8 mouse cellular contexts compared by ENCODE assay signal in genomic region chr1:91428614-91429013, GRCm38 (mm10). TPM values are rescaled to one million over a fixed set of nuclear protein-coding genes. Genes with fewer than 3 reads are reported as not detected.
A peak's percentile ranks its signal among the peaks of the same experiment; 100 is the strongest.
DNase-seq lines count a peak whose midpoint lies in the region; ATAC-seq and TF ChIP-seq lines count a peak whose summit lies in the region.
"Had no signal": no experiment of that assay in that cellular context is flagged by ENCODE, and none has a peak within 500 bp of the region (broad histone marks: within the 10 kb centered on the region; RNA-seq: fewer than 3 reads in every experiment).

No protein-coding gene starts in this region.

- peak; percentile 75; the same call in 1 of the 2 replicates for ATAC-seq in forebrain, embryonic 12.5 days (ENCODE audit: low FRiP score)
- ATAC-seq in hematopoietic stem cell, adult 5-6 weeks (replicated peaks in 1 of 2; ENCODE audit: insufficient read depth in 1 of 2, low FRiP score in 2 of 2, low TSS enrichment in 1 of 2, low read depth in 1 of 2, poor library complexity in 2 of 2, severe bottlenecking in 2 of 2) = peak; percentile 75 to 76; a peak in 2 of 4 replicates
- ATAC-seq in megakaryocyte progenitor cell, adult 5-6 weeks (replicated peaks; ENCODE audit: poor library complexity) = peak; percentile 98

- H3K4me3 ChIP-seq in forebrain, embryonic 12.5 days (replicated peaks) = no peak overlapping the region
- H3K4me3 ChIP-seq in spleen, adult 2 months (ENCODE audit: extremely low read depth, insufficient read depth, insufficient read length) = no peak overlapping the region
- H3K4me3 ChIP-seq: megakaryocyte, embryonic 14.5 days had no signal

- no peaks in the 10 kb centered on the region for H3K4me1 ChIP-seq in forebrain, embryonic 12.5 days
- H3K4me1 ChIP-seq in spleen, adult 2 months (ENCODE audit: control insufficient read depth, insufficient read depth, insufficient read length) = no peaks in the 10 kb centered on the region

- DNase-seq in Muller cell, postnatal 12 days (ENCODE audit: inconsistent ontology term) = peak; percentile 57
- DNase-seq in c-Kit-positive CD71-positive TER-119-negative erythroid progenitor cells, embryonic 14.5 days (ENCODE audit: low read depth) = peak; percentile 59
- peak; percentile 74 for DNase-seq in layer of hippocampus, adult 9-10 months (ENCODE audit: low spot score)
- DNase-seq in spleen, adult 2 months (ENCODE audit: low read depth in 1 of 2, low spot score in 2 of 2) = peak; percentile 37 to 75

- no peak overlapping the region for H3K27ac ChIP-seq in forebrain, embryonic 12.5 days
- no peak overlapping the region for H3K27ac ChIP-seq in spleen, adult 2 months (ENCODE audit: insufficient read depth, low read length)

- no peak overlapping the region for H3K4me2 ChIP-seq in forebrain, embryonic 12.5 days

- peak; percentile 80; the same call in 1 of the 2 replicates for TF ChIP-seq CTCF in spleen, adult 2 months (IDR thresholded peaks at IDR 0.05; ENCODE audit: extremely low read depth, insufficient read depth, insufficient read length, insufficient replicate concordance)

- no peak for TF ChIP-seq POLR2A in spleen, adult 2 months (IDR thresholded peaks at IDR 0.05; ENCODE audit: low read depth, low read length)

- no peaks in the 10 kb centered on the region for H3K9me3 ChIP-seq in forebrain, embryonic 12.5 days
- H3K9me3 ChIP-seq: megakaryocyte, embryonic 14.5 days had no signal

- no peaks in the 10 kb centered on the region for H3K27me3 ChIP-seq in forebrain, embryonic 12.5 days
- H3K27me3 ChIP-seq in spleen, adult 2 months (ENCODE audit: control insufficient read depth, insufficient read depth, low read length) = no peaks in the 10 kb centered on the region
- H3K27me3 ChIP-seq: megakaryocyte, embryonic 14.5 days had no signal

- H3K9ac ChIP-seq in forebrain, embryonic 12.5 days = no peak overlapping the region

- 46% methylated on average over 4 of the region's 4 CpGs for WGBS in forebrain, embryonic 12.5 days
- WGBS in spleen, adult 2 months = 44% methylated on average over 4 of the region's 4 CpGs

- 0 out of 2 replicates have a peak, but pooled peaks cover 5% of the 10 kb centered on the region for H3K36me3 ChIP-seq in forebrain, embryonic 12.5 days (replicated peaks)
- no peaks in the 10 kb centered on the region for H3K36me3 ChIP-seq in spleen, adult 2 months (ENCODE audit: control insufficient read depth, insufficient read depth, low read length)

RNA-seq across cellular contexts. Expression of gene Hes6, which starts 14.8 kb away (rescaled TPM):
- polyA plus RNA-seq in forebrain, embryonic 12.5 days (2016; fragmentation: Nextera tagmentation; extraction: Ambion mirVana) = 295 and 297 TPM in 2 replicates
- total RNA-seq in hematopoietic stem cell, adult 5-6 weeks (2017) = 18.4 and 32.3 TPM in 2 replicates
- 34.4 and 35.4 TPM in 2 replicates for total RNA-seq in megakaryocyte progenitor cell, adult 5-6 weeks (2015)
- total RNA-seq in megakaryocyte progenitor cell, adult 5-6 weeks (2017) = 30.4 and 39.6 TPM in 2 replicates
- 59.9 and 87.9 TPM in 2 replicates for polyA plus RNA-seq in spleen, adult 2 months (2012; rRNA removed)

RNA-seq across cellular contexts. Expression of gene Ilkap, which starts 30.0 kb away (rescaled TPM):
- polyA plus RNA-seq in forebrain, embryonic 12.5 days (2016; fragmentation: Nextera tagmentation; extraction: Ambion mirVana) = 153 and 163 TPM in 2 replicates
- 127 and 144 TPM in 2 replicates for total RNA-seq in hematopoietic stem cell, adult 5-6 weeks (2017)
- total RNA-seq in megakaryocyte progenitor cell, adult 5-6 weeks (2015) = 71.6 and 91.4 TPM in 2 replicates
- total RNA-seq in megakaryocyte progenitor cell, adult 5-6 weeks (2017) = 120 and 137 TPM in 2 replicates
- polyA plus RNA-seq in spleen, adult 2 months (2012; rRNA removed) = 43.9 and 46.7 TPM in 2 replicates

RNA-seq across cellular contexts. Expression of gene Per2, which starts 30.5 kb away (rescaled TPM):
- polyA plus RNA-seq in forebrain, embryonic 12.5 days (2016; fragmentation: Nextera tagmentation; extraction: Ambion mirVana) = 3.7 and 3.9 TPM in 2 replicates
- total RNA-seq in hematopoietic stem cell, adult 5-6 weeks (2017) = 5.9 and 6.7 TPM in 2 replicates
- total RNA-seq in megakaryocyte progenitor cell, adult 5-6 weeks (2015) = 7.0 and 7.8 TPM in 2 replicates
- 4.0 and 4.4 TPM in 2 replicates for total RNA-seq in megakaryocyte progenitor cell, adult 5-6 weeks (2017)
- 3.7 and 5.0 TPM in 2 replicates for polyA plus RNA-seq in spleen, adult 2 months (2012; rRNA removed)
